Mouse (Mus musculus) heart, embryonic 12.5 days (tissue): ENCODE results near the gene Gm2696. TPM values are rescaled to one million over a fixed set of nuclear protein-coding genes. Genes with fewer than 3 reads are reported as not detected.

Source experiments
- polyA plus RNA-seq: library from polyadenylated mRNA; unstranded; fragments of >200 nt; fragmentation: Nextera tagmentation; extraction: Ambion mirVana; gene quantifications from 2 replicates; pipeline ENCODE4 v1.2.1, GENCODE M21; 2016

Gm2696 gene
- polyA plus RNA-seq, 1 experiment from 2014 or later, result not detected

Other genes with a start within 250 kb of the Gm2696 start
- 103 and 104 TPM in 2 replicates for gene Pttg1ip, start 233.0 kb upstream of the Gm2696 start, polyA plus RNA-seq
- gene Sumo3, start 208.6 kb upstream of the Gm2696 start, polyA plus RNA-seq, result 177 and 184 TPM in 2 replicates
- 14.5 TPM in 1 of 2 replicates, not detected in the other for gene Gm49325, start 208.5 kb upstream of the Gm2696 start, polyA plus RNA-seq
- gene Ube2g2, start 192.4 kb upstream of the Gm2696 start, polyA plus RNA-seq, result 69.5 and 72.8 TPM in 2 replicates
- gene Tspear, start 128.1 kb upstream of the Gm2696 start, polyA plus RNA-seq, result not detected in 2 replicates
- gene Gm19402, start 123.9 kb upstream of the Gm2696 start, polyA plus RNA-seq, result not detected in 2 replicates
- gene Gm9508, start 117.4 kb upstream of the Gm2696 start, polyA plus RNA-seq, result not detected in 2 replicates
- gene Gm10272, start 108.1 kb upstream of the Gm2696 start, polyA plus RNA-seq, result not detected in 2 replicates
- gene Gm10024, start 103.2 kb upstream of the Gm2696 start, polyA plus RNA-seq, result not detected in 2 replicates
- not detected in 2 replicates for gene Gm10142, start 98.9 kb upstream of the Gm2696 start, polyA plus RNA-seq
- not detected in 2 replicates for gene Krtap12-1, start 94.1 kb upstream of the Gm2696 start, polyA plus RNA-seq
- gene Gm10100, start 88.2 kb upstream of the Gm2696 start, polyA plus RNA-seq, result not detected in 2 replicates
- not detected in 2 replicates for gene Gm18596, start 72.0 kb upstream of the Gm2696 start, polyA plus RNA-seq
- not detected in 2 replicates for gene Gm9736, start 63.3 kb upstream of the Gm2696 start, polyA plus RNA-seq
- not detected in 2 replicates for gene Gm3233, start 55.0 kb upstream of the Gm2696 start, polyA plus RNA-seq
- not detected in 2 replicates for gene Gm3238, start 43.4 kb upstream of the Gm2696 start, polyA plus RNA-seq
- gene Gm7138, start 37.7 kb upstream of the Gm2696 start, polyA plus RNA-seq, result not detected in 2 replicates
- gene Gm3250, start 32.1 kb upstream of the Gm2696 start, polyA plus RNA-seq, result not detected in 2 replicates
- gene Gm7137, start 26.5 kb upstream of the Gm2696 start, polyA plus RNA-seq, result not detected in 2 replicates
- not detected in 2 replicates for gene Gm9639, start 19.6 kb upstream of the Gm2696 start, polyA plus RNA-seq
- not detected in 2 replicates for gene Gm19668, start 15.5 kb upstream of the Gm2696 start, polyA plus RNA-seq
- gene Gm9507, start 2.8 kb upstream of the Gm2696 start, polyA plus RNA-seq, result not detected in 2 replicates
- not detected in 2 replicates for gene Krtap10-4, start 12.4 kb downstream of the Gm2696 start, polyA plus RNA-seq
- gene Krtap10-10, start 21.3 kb downstream of the Gm2696 start, polyA plus RNA-seq, result not detected in 2 replicates
- gene Gm36176, start 32.1 kb downstream of the Gm2696 start, polyA plus RNA-seq, result not detected in 2 replicates
- not detected in 2 replicates for gene Gm10318, start 38.2 kb downstream of the Gm2696 start, polyA plus RNA-seq
- not detected in 2 replicates for gene Gm3285, start 47.3 kb downstream of the Gm2696 start, polyA plus RNA-seq
- gene Lrrc3, start 87.9 kb downstream of the Gm2696 start, polyA plus RNA-seq, result 1.9 and 2.1 TPM in 2 replicates
- 0.19 and 0.32 TPM in 2 replicates for gene Trpm2, start 155.9 kb downstream of the Gm2696 start, polyA plus RNA-seq
- gene 1810043G02Rik, start 163.8 kb downstream of the Gm2696 start, polyA plus RNA-seq, result 14.8 and 15.6 TPM in 2 replicates
- 220 and 226 TPM in 2 replicates for gene Pfkl, start 195.4 kb downstream of the Gm2696 start, polyA plus RNA-seq
- gene Dnmt3l, start 227.3 kb downstream of the Gm2696 start, polyA plus RNA-seq, result not detected in 2 replicates
- gene Aire, start 228.9 kb downstream of the Gm2696 start, polyA plus RNA-seq, result 0.42 TPM in 1 of 2 replicates, not detected in the other